Mouse (Mus musculus) forebrain, embryonic 14.5 days (tissue): ENCODE data around the gene Gm28372. TPM values are rescaled to one million over a fixed set of nuclear protein-coding genes. Genes with fewer than 3 reads are reported as not detected.

Experiments
- ATAC-seq: fragments of 200-750 bp; cut with Nextera tagmentation; 2 replicates; pipeline ENCODE4 v1.8.0; 2017; ENCODE audit warnings: mild to moderate bottlenecking, moderate library complexity
- DNase-seq: peaks from one replicate; pipeline ENCODE4 v3.0.0-alpha.2; 2015; ENCODE audit warnings: low spot score
- H3K27ac ChIP-seq: fragments of 300-500 bp; sonication (generic); 2 replicates; pipeline ENCODE4 v1.5.1; 2014; ENCODE audit warnings: low read depth, mild to moderate bottlenecking, control low read depth, low read length, moderate library complexity
- H3K27me3 ChIP-seq: fragments of 300-500 bp; sonication (generic); replicated peaks from 2 replicates; pipeline ENCODE4 v1.6.1; 2014; ENCODE audit warnings: low read length, control low read depth, mixed read lengths; ENCODE audit not compliant: control insufficient read depth, insufficient read depth
- H3K36me3 ChIP-seq: fragments of 300-500 bp; sonication (generic); 2 replicates; pipeline ENCODE4 v1.6.1; 2014; ENCODE audit warnings: low read length, control low read depth; ENCODE audit not compliant: control insufficient read depth, insufficient read depth
- H3K4me1 ChIP-seq: fragments of 300-500 bp; sonication (generic); 2 replicates; pipeline ENCODE4 v1.6.1; 2014; ENCODE audit warnings: antibody characterized with exemption, low read length, control low read depth; ENCODE audit not compliant: control insufficient read depth, insufficient read depth
- H3K4me2 ChIP-seq: fragments of 300-500 bp; sonication (generic); 2 replicates; pipeline ENCODE4 v1.6.1; 2014; ENCODE audit warnings: mild to moderate bottlenecking, control low read depth, low read length
- H3K4me3 ChIP-seq: fragments of 300-500 bp; sonication (generic); 2 replicates; pipeline ENCODE4 v1.5.1; 2014; ENCODE audit warnings: low read depth, low read length, control low read depth
- H3K9ac ChIP-seq: fragments of 300-500 bp; sonication (generic); 2 replicates; pipeline ENCODE4 v1.6.1; 2014; ENCODE audit warnings: mild to moderate bottlenecking, low read length, control low read depth, moderate library complexity
- H3K9me3 ChIP-seq: fragments of 300-500 bp; sonication (generic); replicated peaks from 2 replicates; pipeline ENCODE4 v1.6.1; 2016; ENCODE audit warnings: low read length, control low read depth, mixed read lengths; ENCODE audit not compliant: control insufficient read depth
- WGBS: fragments of 180-500 bp; shearing (Covaris S2); extraction: QIAGEN DNeasy Blood & Tissue Kit; methylation state at CpG from one replicate; pipeline ENCODE4 v1.1.7; 2014; 5-methylcytosine and 5-hydroxymethylcytosine counted together
- polyA plus RNA-seq: library from polyadenylated mRNA; unstranded; fragments of >200 nt; fragmentation: Nextera tagmentation; extraction: Ambion mirVana; gene quantifications from 2 replicates; pipeline ENCODE4 v1.2.1, GENCODE M21; 2014

Gene Gm28372
- polyA plus RNA-seq, 1 experiment from 2014 or later, result not detected

DNA sequence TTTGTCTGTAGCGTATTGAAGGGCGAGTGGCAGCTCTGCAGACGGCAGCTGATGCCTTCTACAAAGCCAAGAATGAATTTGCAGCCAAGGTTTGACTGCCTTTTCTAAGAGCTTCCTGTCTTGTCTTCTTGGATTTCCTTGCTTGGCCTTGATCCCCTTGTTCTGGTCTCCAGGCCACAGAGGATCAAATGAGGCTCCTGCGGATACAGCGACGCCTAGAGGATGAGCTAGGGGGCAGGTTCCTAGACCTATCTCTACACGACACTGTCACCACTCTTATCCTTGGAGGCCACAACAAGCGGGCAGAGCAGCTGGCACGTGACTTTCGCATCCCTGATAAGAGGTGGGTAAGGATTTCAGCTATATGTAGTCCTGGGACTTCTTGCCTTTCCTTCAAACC lies 37.1 kb downstream of the Gm28372 start:
- Histone ChIP-seq H3K4me1 (no peaks in the 10 kb centered on the region), H3K4me2 (no peak overlapping the region), H3K27ac (no peak overlapping the region), H3K9ac (no peak overlapping the region), H3K36me3 (peaks cover 78% of the 10 kb centered on the region), H3K27me3 (no peaks in the 10 kb centered on the region), H3K9me3 (no peaks in the 10 kb centered on the region), H3K4me3 (no peak overlapping the region)
- ATAC-seq (no peak), DNase-seq (no peak)
- 85% methylated on average over 10 of the region's 10 CpGs for WGBS

DNA sequence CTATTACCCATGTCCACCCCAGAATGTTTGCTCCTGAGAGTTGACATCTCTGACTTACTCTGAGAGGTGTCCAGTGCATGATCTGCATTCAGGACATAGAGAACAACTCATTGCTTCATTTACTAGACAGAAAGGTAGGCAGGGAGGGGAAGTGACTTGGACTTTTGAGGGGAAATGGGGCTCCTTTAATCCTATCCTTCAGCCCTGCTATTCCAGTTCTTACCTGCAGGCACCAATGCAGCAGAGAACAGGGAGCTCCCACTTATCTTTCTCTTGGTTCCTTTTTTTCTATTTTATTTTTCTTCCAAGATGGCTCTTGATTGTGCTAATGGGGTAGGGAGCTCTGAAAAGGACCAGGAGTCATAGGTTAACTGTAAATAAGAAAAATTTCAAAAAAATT lies 43.4 kb downstream of the Gm28372 start:
- peaks cover 15% of the 10 kb centered on the region for H3K4me1 ChIP-seq
- no peak overlapping the region for H3K4me2 ChIP-seq
- DNase-seq (no peak), ATAC-seq (no peak)
- no peak overlapping the region for H3K27ac ChIP-seq
- no peaks in the 10 kb centered on the region for H3K27me3 ChIP-seq
- H3K9me3 ChIP-seq, result no peaks in the 10 kb centered on the region
- peaks cover 20% of the 10 kb centered on the region for H3K36me3 ChIP-seq
- no peak overlapping the region for H3K4me3 ChIP-seq
- H3K9ac ChIP-seq, result no peak overlapping the region

DNA sequence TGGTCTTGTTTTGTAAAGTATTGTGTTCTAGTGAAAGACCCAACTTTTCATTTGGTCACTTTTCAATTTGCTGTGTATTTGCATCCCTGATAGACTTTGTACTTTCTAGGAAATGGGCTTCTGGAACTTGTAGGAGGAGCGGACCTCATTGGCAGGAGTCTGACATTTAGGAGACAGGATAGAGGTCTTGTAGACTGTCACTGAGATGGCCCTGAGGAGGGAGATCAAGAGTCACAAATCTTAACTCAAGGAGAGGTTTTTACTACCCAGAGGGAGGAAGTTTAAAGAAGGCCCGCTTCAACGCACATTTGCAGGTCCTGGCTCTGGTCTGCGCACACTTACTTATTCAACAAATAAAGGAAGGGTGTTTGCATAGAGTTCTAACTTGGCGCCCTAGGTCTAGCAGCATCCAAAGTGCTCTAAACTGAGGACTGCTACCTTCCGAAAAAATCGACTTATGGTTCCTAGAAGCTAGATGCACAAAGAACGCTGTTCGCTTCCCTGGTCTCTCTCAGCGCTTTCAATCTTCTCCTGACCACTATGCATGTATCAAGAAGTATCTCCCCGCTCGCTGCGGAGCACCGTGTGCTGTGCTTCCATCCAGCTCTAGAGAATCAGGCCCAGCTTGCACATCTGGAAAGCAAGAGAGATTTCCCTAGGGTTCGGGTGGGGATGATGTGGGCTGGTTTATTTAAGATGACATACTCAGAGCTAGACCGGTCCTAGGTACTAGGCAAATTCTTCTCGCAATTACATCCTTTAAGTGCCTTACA lies 44.2 kb downstream of the Gm28372 start:
- H3K9ac ChIP-seq, result peak overlapping the region; percentile 92
- DNase-seq, result no peak
- H3K4me3 ChIP-seq, result peak overlapping the region; percentile 91
- no peak; the same call in 1 of the 2 replicates for ATAC-seq
- 8% methylated on average over 17 of the region's 17 CpGs for WGBS
- no peaks in the 10 kb centered on the region for H3K9me3 ChIP-seq
- H3K27me3 ChIP-seq, result no peaks in the 10 kb centered on the region
- peaks cover 12% of the 10 kb centered on the region for H3K36me3 ChIP-seq
- H3K4me2 ChIP-seq, result peak overlapping the region; percentile 87
- no peak overlapping the region for H3K27ac ChIP-seq
- peaks cover 15% of the 10 kb centered on the region for H3K4me1 ChIP-seq

DNA sequence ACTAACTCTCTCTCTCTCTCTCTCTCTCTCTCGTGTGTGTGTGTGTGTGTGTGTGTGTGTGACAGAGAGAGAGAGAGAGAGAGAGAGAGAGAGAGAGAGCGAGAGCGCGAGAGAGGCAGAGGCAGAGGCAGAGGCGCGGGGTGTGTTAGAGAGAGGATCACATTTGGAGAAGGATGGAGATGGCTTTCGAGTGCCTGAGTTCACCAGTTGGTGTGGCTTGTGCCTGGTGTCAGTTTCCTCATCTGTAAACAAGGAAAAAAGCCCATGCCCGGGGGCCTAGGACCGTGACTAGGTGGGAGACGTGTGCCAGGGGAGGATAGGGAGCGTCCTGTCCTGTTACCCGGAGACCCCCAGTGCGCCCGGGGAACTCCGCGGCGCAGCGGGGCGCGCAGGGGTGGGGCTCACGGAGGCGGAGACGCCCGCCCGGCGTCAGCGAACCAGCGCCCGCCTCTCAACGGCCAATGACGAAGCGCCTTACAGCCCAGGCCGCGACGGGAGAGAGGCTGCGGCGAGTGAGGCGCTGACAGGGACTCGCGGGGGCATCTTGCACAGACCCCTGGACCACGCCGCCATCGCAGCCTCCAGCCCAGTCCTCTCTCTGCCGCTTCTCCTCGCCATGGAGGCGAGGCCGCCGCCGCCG lies 44.9 kb downstream of the Gm28372 start, which contains the start of gene Ptpra:
Ptpra (plus strand) TSS at position 485 of the 640 bp plus-strand sequence.
- H3K36me3 ChIP-seq, result peaks cover 6% of the 10 kb centered on the region
- H3K4me3 ChIP-seq, result peak within 1 kb of the TSS; percentile 91
- peak; percentile 94 for DNase-seq
- peak; percentile 99 for ATAC-seq
- peak within 1 kb of the TSS; percentile 68; the same call in 1 of the 2 replicates for H3K27ac ChIP-seq
- H3K9ac ChIP-seq, result peak within 1 kb of the TSS; percentile 92
- H3K27me3 ChIP-seq, result no peaks in the 10 kb centered on the region
- peak within 1 kb of the TSS; percentile 87 for H3K4me2 ChIP-seq
- WGBS, result under 1% methylated on average over 42 of the region's 50 CpGs
- H3K9me3 ChIP-seq, result no peaks in the 10 kb centered on the region
- H3K4me1 ChIP-seq, result peaks cover 15% of the 10 kb centered on the region

DNA sequence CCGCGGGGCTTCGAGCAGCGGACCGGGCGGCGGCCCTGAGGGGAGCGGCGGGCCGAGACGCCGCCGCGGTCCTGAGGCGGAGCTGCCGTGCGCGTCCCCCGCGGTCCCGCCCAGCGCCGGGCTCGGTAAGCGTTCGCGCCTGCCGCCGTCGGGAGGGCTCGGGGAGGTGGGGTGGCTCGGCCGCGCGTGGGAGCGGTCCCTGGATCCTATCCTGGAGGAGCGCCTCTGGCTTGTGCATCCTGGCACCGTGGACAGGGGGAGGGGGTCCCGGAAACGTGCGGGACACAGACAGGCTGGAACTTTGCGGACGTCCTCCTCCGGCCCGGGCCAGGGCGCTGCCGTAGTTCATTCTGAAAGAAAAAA lies 45.4 kb downstream of the Gm28372 start:
- Histone ChIP-seq H3K9ac (peak overlapping the region; percentile 92), H3K27ac (peak overlapping the region; percentile 68; the same call in 1 of the 2 replicates), H3K9me3 (no peaks in the 10 kb centered on the region), H3K4me2 (peak overlapping the region; percentile 87), H3K36me3 (peaks cover 3% of the 10 kb centered on the region), H3K4me3 (peak overlapping the region; percentile 91), H3K4me1 (peaks cover 15% of the 10 kb centered on the region), H3K27me3 (no peaks in the 10 kb centered on the region)
- 0% methylated on average over 45 of the region's 47 CpGs for WGBS
- ATAC-seq (peak; percentile 90), DNase-seq (no peak)

DNA sequence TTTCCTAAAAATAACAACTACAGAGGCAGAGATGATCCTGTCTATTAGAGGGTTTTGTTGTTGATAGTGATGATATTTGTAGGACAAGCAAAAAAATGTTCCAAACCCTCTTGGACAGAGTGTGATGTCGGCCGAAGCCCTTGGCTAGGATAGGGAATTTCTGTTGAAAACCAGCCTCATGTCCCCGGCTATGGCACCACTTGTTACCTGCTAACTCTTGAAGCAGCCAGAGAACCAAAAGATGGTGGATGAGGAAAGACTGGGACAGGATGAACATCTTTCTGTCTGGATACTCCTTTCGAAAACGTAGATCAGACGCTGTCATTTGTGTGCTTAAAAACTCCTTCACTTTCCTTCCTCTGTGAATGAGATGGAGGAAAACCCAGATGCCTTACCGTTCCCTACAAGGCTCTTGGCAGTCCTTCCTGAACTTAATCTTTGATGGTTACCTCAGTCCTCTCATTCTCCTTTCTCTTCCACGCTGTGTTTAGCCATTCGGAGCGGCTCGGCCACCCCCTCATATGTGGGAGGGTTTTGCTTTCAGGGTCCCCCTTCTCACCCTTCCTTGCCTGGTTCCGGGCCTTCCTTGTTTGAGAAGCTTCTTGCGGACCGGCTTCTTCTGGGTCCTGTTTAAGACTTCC lies 46.2 kb downstream of the Gm28372 start:
- H3K9ac ChIP-seq, result peak overlapping the region; percentile 92
- ATAC-seq (no peak), DNase-seq (no peak)
- H3K4me3 ChIP-seq, result peak overlapping the region; percentile 91
- no peaks in the 10 kb centered on the region for H3K27me3 ChIP-seq
- no peaks in the 10 kb centered on the region for H3K9me3 ChIP-seq
- WGBS, result 64% methylated on average over 14 of the region's 14 CpGs
- H3K4me1 ChIP-seq, result peaks cover 15% of the 10 kb centered on the region
- no peak overlapping the region for H3K27ac ChIP-seq
- peak overlapping the region; percentile 87 for H3K4me2 ChIP-seq
- H3K36me3 ChIP-seq, result no peaks in the 10 kb centered on the region

DNA sequence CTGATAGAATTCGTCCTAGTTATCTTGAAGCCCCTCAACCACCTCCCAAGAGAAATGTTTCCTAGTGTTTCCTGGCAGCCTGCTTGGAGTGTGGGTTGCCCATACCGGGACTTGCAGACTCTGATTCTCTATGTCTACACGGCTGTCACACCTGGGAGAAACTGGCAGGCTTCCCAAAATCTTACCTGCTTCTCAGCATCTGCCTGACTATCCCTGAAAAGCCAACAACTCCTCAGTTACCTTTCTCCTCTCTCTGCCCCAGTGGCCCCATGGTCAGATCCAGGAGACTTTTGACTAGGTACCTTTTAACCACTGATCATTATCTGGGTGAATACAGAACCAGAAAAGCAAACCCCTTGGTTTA lies 46.7 kb downstream of the Gm28372 start:
- ATAC-seq (no peak), DNase-seq (no peak)
- Histone ChIP-seq H3K9me3 (no peaks in the 10 kb centered on the region), H3K9ac (peak overlapping the region; percentile 92), H3K27ac (no peak overlapping the region), H3K27me3 (no peaks in the 10 kb centered on the region), H3K4me2 (peak overlapping the region; percentile 87), H3K4me1 (peaks cover 15% of the 10 kb centered on the region), H3K4me3 (peak overlapping the region; percentile 91; the same call in 1 of the 2 replicates), H3K36me3 (no peaks in the 10 kb centered on the region)
- WGBS, result 70% methylated on average over 3 of the region's 3 CpGs

DNA sequence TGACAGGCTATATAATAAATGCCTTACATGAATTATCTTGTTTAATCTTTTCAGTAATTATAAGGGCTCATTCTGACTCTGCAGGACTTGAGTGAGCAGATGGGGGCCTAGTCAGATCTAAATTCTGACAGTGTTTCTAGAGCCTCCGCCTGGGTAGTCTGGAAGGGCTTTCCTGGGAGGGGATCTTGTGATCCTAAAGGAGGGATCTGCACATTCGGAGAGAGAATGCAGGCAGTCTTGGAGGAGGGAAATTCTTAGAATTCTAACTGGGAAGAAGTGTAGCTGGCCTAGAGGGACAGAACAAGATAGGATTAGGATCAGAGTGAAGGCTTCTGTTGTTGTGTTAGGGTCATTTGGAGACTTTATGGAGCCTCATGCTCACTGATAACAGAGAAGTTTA lies 47.2 kb downstream of the Gm28372 start:
- 0 out of 2 replicates have a peak overlapping the region, but pooled peaks have one; percentile 6 for H3K4me2 ChIP-seq
- H3K9me3 ChIP-seq, result no peaks in the 10 kb centered on the region
- peaks cover 15% of the 10 kb centered on the region for H3K4me1 ChIP-seq
- H3K36me3 ChIP-seq, result no peaks in the 10 kb centered on the region
- ATAC-seq (no peak), DNase-seq (no peak)
- H3K9ac ChIP-seq, result no peak overlapping the region
- WGBS, result 70% methylated on average over 2 of the region's 2 CpGs
- H3K4me3 ChIP-seq, result no peak overlapping the region
- H3K27me3 ChIP-seq, result no peaks in the 10 kb centered on the region
- H3K27ac ChIP-seq, result no peak overlapping the region
